Mouse (Mus musculus): ENCODE data around the gene Dnase2a. TPM values are rescaled to one million over a fixed set of nuclear protein-coding genes. Genes with fewer than 3 reads are reported as not detected.
A peak's percentile ranks its signal among the peaks of the same experiment; 100 is the strongest.

Dnase2a gene
- polyA plus RNA-seq, 1 experiment = 9.1 TPM

- H3K4me3 ChIP-seq (replicated peaks; ENCODE audit: insufficient read depth, low read depth, low read length) = peak overlapping the region; percentile 58
- WGBS = 58% methylated on average over 20 of the region's 20 CpGs
- no peak for DNase-seq
- H3K27me3 ChIP-seq (ENCODE audit: control insufficient read depth, insufficient read depth, low read length) = no peaks in the 10 kb centered on the region
- no peak for TF ChIP-seq POLR2A (IDR thresholded peaks at IDR 0.05; ENCODE audit: borderline replicate concordance, insufficient read depth, low read length)
- TF ChIP-seq CTCF (IDR thresholded peaks at IDR 0.05; ENCODE audit: borderline replicate concordance, insufficient read depth, low read depth, low read length) = no peak
- no peak overlapping the region for H3K27ac ChIP-seq (ENCODE audit: insufficient read depth, low read length)
- peaks cover 34% of the 10 kb centered on the region for H3K4me1 ChIP-seq (ENCODE audit: control insufficient read depth, insufficient read depth, low read length)
These were observed 905 bp downstream of the Dnase2a start for GRCm38 (mm10) chr8:84909162-84909767.

DNA sequence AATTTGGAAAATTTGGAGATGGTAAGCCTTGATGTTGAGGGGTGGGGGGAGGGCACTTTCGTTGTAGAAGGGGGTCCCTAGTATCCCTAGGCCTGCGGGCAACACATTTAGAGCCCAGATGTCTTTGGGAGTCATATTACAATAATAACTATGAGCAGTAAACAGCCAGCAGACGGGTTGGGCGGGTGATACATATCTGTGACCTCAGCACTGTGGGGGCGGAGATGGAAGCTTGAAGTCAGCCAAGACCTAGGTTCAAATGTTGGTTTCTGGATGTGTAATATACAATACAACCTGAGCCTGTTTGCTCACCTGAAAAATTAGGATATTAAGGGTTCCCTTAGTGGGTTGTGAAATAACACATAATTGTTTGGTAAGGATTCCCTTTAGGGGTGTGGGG is 1.6 kb downstream of the Dnase2a start:
- 75% methylated on average over 5 of the region's 5 CpGs for WGBS
- peak overlapping the region; percentile 6 for H3K27ac ChIP-seq (ENCODE audit: insufficient read depth, low read length)
- DNase-seq = no peak
- TF ChIP-seq POLR2A (IDR thresholded peaks at IDR 0.05; ENCODE audit: borderline replicate concordance, insufficient read depth, low read length) (no peak), CTCF (IDR thresholded peaks at IDR 0.05; ENCODE audit: borderline replicate concordance, insufficient read depth, low read depth, low read length) (no peak)
- H3K27me3 ChIP-seq (ENCODE audit: control insufficient read depth, insufficient read depth, low read length) = no peaks in the 10 kb centered on the region
- H3K4me3 ChIP-seq (replicated peaks; ENCODE audit: insufficient read depth, low read depth, low read length) = no peak overlapping the region
- peaks cover 34% of the 10 kb centered on the region for H3K4me1 ChIP-seq (ENCODE audit: control insufficient read depth, insufficient read depth, low read length)

DNA sequence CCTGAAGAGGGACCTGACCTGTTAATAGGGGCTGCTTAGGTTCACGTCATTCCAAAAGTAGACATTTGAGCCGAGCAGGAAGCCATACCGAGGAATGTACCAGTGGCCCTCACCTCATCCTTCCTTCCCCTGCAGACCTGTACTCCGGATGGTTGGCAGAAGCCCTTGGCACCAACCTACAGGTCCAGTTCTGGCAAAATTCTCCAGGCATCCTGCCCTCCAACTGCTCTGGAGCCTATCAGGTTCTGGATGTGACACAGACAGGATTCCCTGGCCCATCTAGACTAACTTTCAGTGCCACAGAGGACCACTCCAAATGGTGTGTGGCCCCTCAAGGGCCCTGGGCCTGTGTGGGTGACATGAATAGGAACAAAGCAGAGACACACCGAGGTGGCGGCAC is 2.2 kb downstream of the Dnase2a start:
- H3K4me3 ChIP-seq (replicated peaks; ENCODE audit: insufficient read depth, low read depth, low read length) = peak overlapping the region; percentile 12
- 0 out of 2 replicates have a peak, but pooled peaks have one; percentile 18 for TF ChIP-seq POLR2A (IDR thresholded peaks at IDR 0.05; ENCODE audit: borderline replicate concordance, insufficient read depth, low read length)
- no peak for TF ChIP-seq CTCF (IDR thresholded peaks at IDR 0.05; ENCODE audit: borderline replicate concordance, insufficient read depth, low read depth, low read length)
- peak overlapping the region; percentile 38 for H3K27ac ChIP-seq (ENCODE audit: insufficient read depth, low read length)
- DNase-seq = peak; percentile 81 to 90
- WGBS = 10% methylated on average over 6 of the region's 6 CpGs
- no peaks in the 10 kb centered on the region for H3K27me3 ChIP-seq (ENCODE audit: control insufficient read depth, insufficient read depth, low read length)
- H3K4me1 ChIP-seq (ENCODE audit: control insufficient read depth, insufficient read depth, low read length) = peaks cover 34% of the 10 kb centered on the region

GRCm38 (mm10) chr8:84911854-84912253 is 3.5 kb downstream of the Dnase2a start:
- TF ChIP-seq CTCF (IDR thresholded peaks at IDR 0.05; ENCODE audit: borderline replicate concordance, insufficient read depth, low read depth, low read length) (no peak), POLR2A (IDR thresholded peaks at IDR 0.05; ENCODE audit: borderline replicate concordance, insufficient read depth, low read length) (no peak)
- DNase-seq = no peak
- peaks cover 34% of the 10 kb centered on the region for H3K4me1 ChIP-seq (ENCODE audit: control insufficient read depth, insufficient read depth, low read length)
- H3K27ac ChIP-seq (ENCODE audit: insufficient read depth, low read length) = no peak overlapping the region
- 84% methylated on average over 9 of the region's 9 CpGs for WGBS
- H3K27me3 ChIP-seq (ENCODE audit: control insufficient read depth, insufficient read depth, low read length) = no peaks in the 10 kb centered on the region
- no peak overlapping the region for H3K4me3 ChIP-seq (replicated peaks; ENCODE audit: insufficient read depth, low read depth, low read length)

- TF ChIP-seq CTCF (IDR thresholded peaks at IDR 0.05; ENCODE audit: borderline replicate concordance, insufficient read depth, low read depth, low read length) (no peak), POLR2A (IDR thresholded peaks at IDR 0.05; ENCODE audit: borderline replicate concordance, insufficient read depth, low read length) (no peak)
- Histone ChIP-seq H3K27ac (ENCODE audit: insufficient read depth, low read length) (peak overlapping the region; percentile 90), H3K27me3 (ENCODE audit: control insufficient read depth, insufficient read depth, low read length) (no peaks in the 10 kb centered on the region), H3K4me3 (replicated peaks; ENCODE audit: insufficient read depth, low read depth, low read length) (peak overlapping the region; percentile 55), H3K4me1 (ENCODE audit: control insufficient read depth, insufficient read depth, low read length) (peaks cover 34% of the 10 kb centered on the region)
- peak in 1 of 2 experiments; percentile 36 for DNase-seq
- WGBS = 40% methylated on average over 27 of the region's 27 CpGs
These were observed 4.0 kb downstream of the Dnase2a start for GRCm38 (mm10) chr8:84912391-84912790.

GRCm38 (mm10) chr8:84912895-84913501 is 4.6 kb downstream of the Dnase2a start:
- 4% methylated on average over 55 of the region's 55 CpGs for WGBS
- peak overlapping the region; percentile 90 for H3K27ac ChIP-seq (ENCODE audit: insufficient read depth, low read length)
- TF ChIP-seq CTCF (IDR thresholded peaks at IDR 0.05; ENCODE audit: borderline replicate concordance, insufficient read depth, low read depth, low read length) (no peak), POLR2A (IDR thresholded peaks at IDR 0.05; ENCODE audit: borderline replicate concordance, insufficient read depth, low read length) (peak; percentile 84; the same call in 1 of the 2 replicates)
- DNase-seq = peak; percentile 88 to 93
- H3K4me1 ChIP-seq (ENCODE audit: control insufficient read depth, insufficient read depth, low read length) = peaks cover 34% of the 10 kb centered on the region
- H3K27me3 ChIP-seq (ENCODE audit: control insufficient read depth, insufficient read depth, low read length) = no peaks in the 10 kb centered on the region
- H3K4me3 ChIP-seq (replicated peaks; ENCODE audit: insufficient read depth, low read depth, low read length) = peak overlapping the region; percentile 55

DNA sequence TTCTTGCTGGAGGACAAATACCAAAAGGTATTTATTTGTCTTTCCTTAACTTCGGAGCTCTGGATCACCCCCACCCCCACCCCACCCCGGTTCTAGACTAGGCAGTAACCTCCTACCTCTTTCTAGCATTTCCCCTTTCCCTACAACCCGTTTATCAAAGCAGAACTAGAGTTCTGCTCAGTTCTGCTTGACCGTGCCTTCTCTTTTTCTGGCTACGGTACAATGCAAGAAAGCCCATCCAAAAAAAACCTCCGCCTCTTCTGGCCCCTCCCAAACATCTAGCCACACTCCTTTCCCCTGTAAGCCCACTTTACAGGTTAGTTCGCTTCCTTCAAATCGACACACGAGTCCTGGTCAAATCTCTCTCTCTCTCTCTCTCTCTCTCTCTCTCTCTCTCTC is 5.1 kb downstream of the Dnase2a start:
- Histone ChIP-seq H3K4me1 (ENCODE audit: control insufficient read depth, insufficient read depth, low read length) (peaks cover 38% of the 10 kb centered on the region), H3K27me3 (ENCODE audit: control insufficient read depth, insufficient read depth, low read length) (no peaks in the 10 kb centered on the region), H3K4me3 (replicated peaks; ENCODE audit: insufficient read depth, low read depth, low read length) (peak overlapping the region; percentile 55), H3K27ac (ENCODE audit: insufficient read depth, low read length) (peak overlapping the region; percentile 44; the same call in 1 of the 2 replicates)
- no peak for DNase-seq
- TF ChIP-seq CTCF (IDR thresholded peaks at IDR 0.05; ENCODE audit: borderline replicate concordance, insufficient read depth, low read depth, low read length) (no peak), POLR2A (IDR thresholded peaks at IDR 0.05; ENCODE audit: borderline replicate concordance, insufficient read depth, low read length) (no peak)
- WGBS = 9% methylated on average over 9 of the region's 9 CpGs

- H3K27ac ChIP-seq (ENCODE audit: insufficient read depth, low read length) = peak overlapping the region; percentile 44; the same call in 1 of the 2 replicates
- peak in 1 of 2 experiments; percentile 49 for DNase-seq
- TF ChIP-seq POLR2A (IDR thresholded peaks at IDR 0.05; ENCODE audit: borderline replicate concordance, insufficient read depth, low read length) = no peak
- peak; percentile 41; the same call in 1 of the 2 replicates for TF ChIP-seq CTCF (IDR thresholded peaks at IDR 0.05; ENCODE audit: borderline replicate concordance, insufficient read depth, low read depth, low read length)
- H3K4me3 ChIP-seq (replicated peaks; ENCODE audit: insufficient read depth, low read depth, low read length) = peak overlapping the region; percentile 25
- WGBS = 34% methylated on average over 4 of the region's 4 CpGs
- H3K27me3 ChIP-seq (ENCODE audit: control insufficient read depth, insufficient read depth, low read length) = no peaks in the 10 kb centered on the region
- peaks cover 38% of the 10 kb centered on the region for H3K4me1 ChIP-seq (ENCODE audit: control insufficient read depth, insufficient read depth, low read length)
These were observed 5.6 kb downstream of the Dnase2a start for GRCm38 (mm10) chr8:84913960-84914359.

Data from cerebellum, adult 2 months (tissue).